Mouse (Mus musculus): Measurements from ENCODE around the gene Gm20481. TPM values are rescaled to one million over a fixed set of nuclear protein-coding genes. Genes with fewer than 3 reads are reported as not detected.
A peak's percentile ranks its signal among the peaks of the same experiment; 100 is the strongest.
"Not testable (repeated sequence)": the region's sequence is repeated elsewhere in the genome, so short reads cannot be mapped to it uniquely, and the experiment has no call there.

Gene Gm20481
- polyA plus RNA-seq, 1 experiment = not detected

- WGBS = 1% methylated on average over 32 of the region's 32 CpGs
- Histone ChIP-seq H3K4me3 (ENCODE audit: low read depth, low read length) (peak within 1 kb of the TSS; percentile 77), H3K27ac (ENCODE audit: insufficient read depth, low read depth, low read length) (peak within 1 kb of the TSS; percentile 96)
- not testable (repeated sequence) for H3K27me3 ChIP-seq (ENCODE audit: control insufficient read depth, insufficient read depth, low read length); H3K36me3 ChIP-seq (ENCODE audit: control insufficient read depth, insufficient read depth, low read length); H3K4me1 ChIP-seq (ENCODE audit: control insufficient read depth, insufficient read depth, insufficient read length, low read length)
- peak; percentile 75; the same call in 1 of the 2 replicates for TF ChIP-seq POLR2A (IDR thresholded peaks at IDR 0.05; ENCODE audit: low read depth, low read length)
Observed at GRCm38 (mm10) chr17:34959130-34959778, 10.5 kb upstream of the Gm20481 start, which contains the start of gene Hspa1b. TSS of gene Hspa1b (minus strand) at chr17:34959238.

GRCm38 (mm10) chr17:34959881-34960515 is 9.7 kb upstream of the Gm20481 start:
- Histone ChIP-seq H3K27ac (ENCODE audit: insufficient read depth, low read depth, low read length) (peak overlapping the region; percentile 96), H3K4me3 (ENCODE audit: low read depth, low read length) (peak overlapping the region; percentile 77), H3K36me3 (ENCODE audit: control insufficient read depth, insufficient read depth, low read length) (no peaks in the 10 kb centered on the region), H3K27me3 (ENCODE audit: control insufficient read depth, insufficient read depth, low read length) (no peaks in the 10 kb centered on the region), H3K4me1 (ENCODE audit: control insufficient read depth, insufficient read depth, insufficient read length, low read length) (0 out of 2 replicates have a peak, but pooled peaks cover 2% of the 10 kb centered on the region)
- TF ChIP-seq CTCF (IDR thresholded peaks at IDR 0.05; ENCODE audit: extremely low read depth, insufficient read length, insufficient replicate concordance, low read depth, low read length) (no peak), POLR2A (IDR thresholded peaks at IDR 0.05; ENCODE audit: low read depth, low read length) (no peak)
- 7% methylated on average over 12 of the region's 12 CpGs for WGBS

GRCm38 (mm10) chr17:34960702-34961493 is 8.8 kb upstream of the Gm20481 start:
- Histone ChIP-seq H3K27me3 (ENCODE audit: control insufficient read depth, insufficient read depth, low read length) (no peaks in the 10 kb centered on the region), H3K27ac (ENCODE audit: insufficient read depth, low read depth, low read length) (peak overlapping the region; percentile 80)
- TF ChIP-seq CTCF (IDR thresholded peaks at IDR 0.05; ENCODE audit: extremely low read depth, insufficient read length, insufficient replicate concordance, low read depth, low read length) (no peak), POLR2A (IDR thresholded peaks at IDR 0.05; ENCODE audit: low read depth, low read length) (no peak)

GRCm38 (mm10) chr17:34962125-34962524 is 7.6 kb upstream of the Gm20481 start:
- no peaks in the 10 kb centered on the region for H3K4me1 ChIP-seq (ENCODE audit: control insufficient read depth, insufficient read depth, insufficient read length, low read length)
- no peaks in the 10 kb centered on the region for H3K36me3 ChIP-seq (ENCODE audit: control insufficient read depth, insufficient read depth, low read length)
- peak overlapping the region; percentile 32; the same call in 1 of the 2 replicates for H3K27ac ChIP-seq (ENCODE audit: insufficient read depth, low read depth, low read length)
- no peak overlapping the region for H3K4me3 ChIP-seq (ENCODE audit: low read depth, low read length)
- WGBS = 47% methylated on average over 3 of the region's 3 CpGs
- no peaks in the 10 kb centered on the region for H3K27me3 ChIP-seq (ENCODE audit: control insufficient read depth, insufficient read depth, low read length)
- TF ChIP-seq CTCF (IDR thresholded peaks at IDR 0.05; ENCODE audit: extremely low read depth, insufficient read length, insufficient replicate concordance, low read depth, low read length) (no peak), POLR2A (IDR thresholded peaks at IDR 0.05; ENCODE audit: low read depth, low read length) (no peak)

More at GRCm38 (mm10) chr17:34960702-34961493, 8.8 kb upstream of the Gm20481 start:
- H3K4me1 ChIP-seq (ENCODE audit: control insufficient read depth, insufficient read depth, insufficient read length, low read length) = 0 out of 2 replicates have a peak, but pooled peaks cover 2% of the 10 kb centered on the region
- no peaks in the 10 kb centered on the region for H3K36me3 ChIP-seq (ENCODE audit: control insufficient read depth, insufficient read depth, low read length)
- no peak overlapping the region for H3K4me3 ChIP-seq (ENCODE audit: low read depth, low read length)

GRCm38 (mm10) chr17:34962841-34963240 is 6.9 kb upstream of the Gm20481 start:
- Histone ChIP-seq H3K27ac (ENCODE audit: insufficient read depth, low read depth, low read length) (no peak overlapping the region; the same call in 1 of the 2 replicates), H3K4me1 (ENCODE audit: control insufficient read depth, insufficient read depth, insufficient read length, low read length) (no peaks in the 10 kb centered on the region), H3K4me3 (ENCODE audit: low read depth, low read length) (no peak overlapping the region), H3K27me3 (ENCODE audit: control insufficient read depth, insufficient read depth, low read length) (no peaks in the 10 kb centered on the region), H3K36me3 (ENCODE audit: control insufficient read depth, insufficient read depth, low read length) (no peaks in the 10 kb centered on the region)
- 65% methylated on average over 1 of the region's 1 CpGs for WGBS
- TF ChIP-seq POLR2A (IDR thresholded peaks at IDR 0.05; ENCODE audit: low read depth, low read length) (no peak), CTCF (IDR thresholded peaks at IDR 0.05; ENCODE audit: extremely low read depth, insufficient read length, insufficient replicate concordance, low read depth, low read length) (no peak)

- no peak for TF ChIP-seq POLR2A (IDR thresholded peaks at IDR 0.05; ENCODE audit: low read depth, low read length)
- no peak for TF ChIP-seq CTCF (IDR thresholded peaks at IDR 0.05; ENCODE audit: extremely low read depth, insufficient read length, insufficient replicate concordance, low read depth, low read length)
- Histone ChIP-seq H3K27me3 (ENCODE audit: control insufficient read depth, insufficient read depth, low read length) (peaks cover 5% of the 10 kb centered on the region; the same call in 1 of the 2 replicates), H3K4me3 (ENCODE audit: low read depth, low read length) (no peak overlapping the region), H3K4me1 (ENCODE audit: control insufficient read depth, insufficient read depth, insufficient read length, low read length) (no peaks in the 10 kb centered on the region), H3K27ac (ENCODE audit: insufficient read depth, low read depth, low read length) (no peak overlapping the region), H3K36me3 (ENCODE audit: control insufficient read depth, insufficient read depth, low read length) (no peaks in the 10 kb centered on the region)
- WGBS = 33% methylated on average over 1 of the region's 1 CpGs
Observed at GRCm38 (mm10) chr17:34964640-34965049, 5.1 kb upstream of the Gm20481 start.

GRCm38 (mm10) chr17:34965627-34966026 is 4.1 kb upstream of the Gm20481 start:
- no peak overlapping the region for H3K4me3 ChIP-seq (ENCODE audit: low read depth, low read length)
- TF ChIP-seq POLR2A (IDR thresholded peaks at IDR 0.05; ENCODE audit: low read depth, low read length) (no peak), CTCF (IDR thresholded peaks at IDR 0.05; ENCODE audit: extremely low read depth, insufficient read length, insufficient replicate concordance, low read depth, low read length) (no peak)
- peaks cover 5% of the 10 kb centered on the region; the same call in 1 of the 2 replicates for H3K27me3 ChIP-seq (ENCODE audit: control insufficient read depth, insufficient read depth, low read length)
- no peaks in the 10 kb centered on the region for H3K4me1 ChIP-seq (ENCODE audit: control insufficient read depth, insufficient read depth, insufficient read length, low read length)
- WGBS = 35% methylated on average over 5 of the region's 5 CpGs
- H3K27ac ChIP-seq (ENCODE audit: insufficient read depth, low read depth, low read length) = no peak overlapping the region
- H3K36me3 ChIP-seq (ENCODE audit: control insufficient read depth, insufficient read depth, low read length) = no peaks in the 10 kb centered on the region

GRCm38 (mm10) chr17:34970850-34971249 is 1.1 kb downstream of the Gm20481 start:
- H3K27me3 ChIP-seq (ENCODE audit: control insufficient read depth, insufficient read depth, low read length); H3K4me1 ChIP-seq (ENCODE audit: control insufficient read depth, insufficient read depth, insufficient read length, low read length); H3K4me3 ChIP-seq (ENCODE audit: low read depth, low read length); H3K27ac ChIP-seq (ENCODE audit: insufficient read depth, low read depth, low read length); H3K36me3 ChIP-seq (ENCODE audit: control insufficient read depth, insufficient read depth, low read length): not testable (repeated sequence)
- 31% methylated on average over 26 of the region's 37 CpGs for WGBS

GRCm38 (mm10) chr17:34971694-34972068 is 2.0 kb downstream of the Gm20481 start:
- peak overlapping the region; percentile 62 for H3K4me3 ChIP-seq (ENCODE audit: low read depth, low read length)
- 1% methylated on average over 32 of the region's 43 CpGs for WGBS
- H3K4me1 ChIP-seq (ENCODE audit: control insufficient read depth, insufficient read depth, insufficient read length, low read length); H3K27ac ChIP-seq (ENCODE audit: insufficient read depth, low read depth, low read length); H3K36me3 ChIP-seq (ENCODE audit: control insufficient read depth, insufficient read depth, low read length); H3K27me3 ChIP-seq (ENCODE audit: control insufficient read depth, insufficient read depth, low read length): not testable (repeated sequence)

Measured in small intestine, adult 2 months (tissue).